Mouse (Mus musculus) small intestine, adult 2 months (tissue): Measurements from ENCODE around the gene Traf1. TPM values are rescaled to one million over a fixed set of nuclear protein-coding genes. Genes with fewer than 3 reads are reported as not detected.

Experiments used
- H3K27ac ChIP-seq: fragments of 200-500 bp; 2 replicates; pipeline ENCODE4 v1.5.1; 2012; ENCODE audit warnings: low read depth, low read length, control low read depth, inconsistent platforms; ENCODE audit not compliant: insufficient read depth
- H3K27me3 ChIP-seq: fragments of 200-500 bp; 2 replicates; pipeline ENCODE4 v1.6.1; 2012; ENCODE audit warnings: mild to moderate bottlenecking, moderate library complexity, low read length, inconsistent platforms; ENCODE audit not compliant: control insufficient read depth, insufficient read depth
- H3K36me3 ChIP-seq: fragments of 200-500 bp; 2 replicates; pipeline ENCODE4 v1.6.1; 2012; ENCODE audit warnings: mild to moderate bottlenecking, low read length, control low read depth, inconsistent platforms; ENCODE audit not compliant: control insufficient read depth, insufficient read depth
- H3K4me1 ChIP-seq: fragments of 200-500 bp; 2 replicates; pipeline ENCODE4 v1.6.1; 2012; ENCODE audit warnings: low read length, inconsistent platforms, mixed read lengths; ENCODE audit not compliant: control insufficient read depth, insufficient read depth, insufficient read length
- H3K4me3 ChIP-seq: fragments of 200-500 bp; 2 replicates; pipeline ENCODE4 v1.5.1; 2012; ENCODE audit warnings: low read depth, mild to moderate bottlenecking, control low read depth, inconsistent platforms, low read length, moderate library complexity
- CTCF ChIP-seq: fragments of 200-500 bp; IDR thresholded peaks from 2 replicates; pipeline ENCODE4 v1.5.1; 2012; ENCODE audit warnings: low read depth, mild to moderate bottlenecking, control low read depth, inconsistent platforms, low read length, moderate library complexity, mixed read lengths; ENCODE audit not compliant: insufficient replicate concordance, insufficient read length; ENCODE audit errors: extremely low read depth
- POLR2A ChIP-seq: fragments of 200-500 bp; IDR thresholded peaks from 2 replicates; pipeline ENCODE4 v1.6.1; 2012; ENCODE audit warnings: low read depth, mild to moderate bottlenecking, control low read depth, inconsistent platforms, low read length, moderate library complexity
- WGBS: fragments of 180-500 bp; shearing (Covaris S2); methylation state at CpG from one replicate; pipeline ENCODE4 v1.1.7; 2018; 5-methylcytosine and 5-hydroxymethylcytosine counted together
- polyA plus RNA-seq: library from polyadenylated mRNA; depleted of rRNA; stranded (reverse); fragments of >200 nt; gene quantifications from 2 replicates; pipeline ENCODE4 v1.2.3, GENCODE M21; 2012

Gene Traf1
- polyA plus RNA-seq, 1 experiment = 6.1 TPM

GRCm38 (mm10) chr2:34914823-34915082, 46.8 kb downstream of the Traf1 start:
- no peaks in the 10 kb centered on the region for H3K36me3 ChIP-seq
- H3K27me3 ChIP-seq = 0 out of 2 replicates have a peak, but pooled peaks cover 11% of the 10 kb centered on the region
- H3K4me1 ChIP-seq = peaks cover 4% of the 10 kb centered on the region; the same call in 1 of the 2 replicates
- H3K4me3 ChIP-seq = no peak overlapping the region
- WGBS = 9% methylated on average over 2 of the region's 2 CpGs
- TF ChIP-seq POLR2A (no peak), CTCF (no peak)
- no peak overlapping the region for H3K27ac ChIP-seq

GRCm38 (mm10) chr2:34914069-34914822, 47.3 kb downstream of the Traf1 start:
- H3K27me3 ChIP-seq = 0 out of 2 replicates have a peak, but pooled peaks cover 11% of the 10 kb centered on the region
- TF ChIP-seq POLR2A = no peak
- TF ChIP-seq CTCF = no peak
- no peak overlapping the region for H3K27ac ChIP-seq
- no peaks in the 10 kb centered on the region for H3K36me3 ChIP-seq
- peaks cover 4% of the 10 kb centered on the region; the same call in 1 of the 2 replicates for H3K4me1 ChIP-seq
- 2% methylated on average over 45 of the region's 50 CpGs for WGBS
- peak overlapping the region; percentile 81 for H3K4me3 ChIP-seq

GRCm38 (mm10) chr2:34913218-34914068, 48.1 kb downstream of the Traf1 start, which contains the start of gene Phf19:
Gene Phf19 (minus strand): TSS chr2:34914026.
- 2% methylated on average over 62 of the region's 64 CpGs for WGBS
- Histone ChIP-seq H3K4me3 (peak within 1 kb of the TSS; percentile 81), H3K27me3 (0 out of 2 replicates have a peak, but pooled peaks cover 11% of the 10 kb centered on the region), H3K27ac (no peak within 1 kb of the TSS), H3K4me1 (peaks cover 4% of the 10 kb centered on the region; the same call in 1 of the 2 replicates), H3K36me3 (no peaks in the 10 kb centered on the region)
- TF ChIP-seq POLR2A (no peak; the same call in 1 of the 2 replicates), CTCF (no peak)

- Histone ChIP-seq H3K4me1 (peaks cover 4% of the 10 kb centered on the region; the same call in 1 of the 2 replicates), H3K4me3 (peak overlapping the region; percentile 81; the same call in 1 of the 2 replicates), H3K27ac (no peak overlapping the region), H3K27me3 (0 out of 2 replicates have a peak, but pooled peaks cover 11% of the 10 kb centered on the region), H3K36me3 (no peaks in the 10 kb centered on the region)
- 78% methylated on average over 7 of the region's 7 CpGs for WGBS
- TF ChIP-seq CTCF (no peak), POLR2A (no peak)
Observed at GRCm38 (mm10) chr2:34912613-34913012, 49.0 kb downstream of the Traf1 start.

GRCm38 (mm10) chr2:34911871-34912270, 49.7 kb downstream of the Traf1 start:
- Histone ChIP-seq H3K27me3 (0 out of 2 replicates have a peak, but pooled peaks cover 11% of the 10 kb centered on the region), H3K36me3 (no peaks in the 10 kb centered on the region)

GRCm38 (mm10) chr2:34909719-34910118, 51.9 kb downstream of the Traf1 start:
- TF ChIP-seq CTCF (no peak), POLR2A (no peak)
- Histone ChIP-seq H3K4me1 (peaks cover 5% of the 10 kb centered on the region), H3K36me3 (no peaks in the 10 kb centered on the region), H3K27ac (no peak overlapping the region), H3K4me3 (no peak overlapping the region), H3K27me3 (0 out of 2 replicates have a peak, but pooled peaks cover 11% of the 10 kb centered on the region)
- 95% methylated on average over 4 of the region's 4 CpGs for WGBS

More at GRCm38 (mm10) chr2:34911871-34912270, 49.7 kb downstream of the Traf1 start:
- Histone ChIP-seq H3K27ac (no peak overlapping the region), H3K4me3 (no peak overlapping the region), H3K4me1 (peaks cover 4% of the 10 kb centered on the region; the same call in 1 of the 2 replicates)
- 93% methylated on average over 5 of the region's 5 CpGs for WGBS
- TF ChIP-seq POLR2A (no peak), CTCF (no peak)
